Mouse (Mus musculus) hindbrain, embryonic 16.5 days (tissue): Measurements from ENCODE around the gene Nxpe2. TPM values are rescaled to one million over a fixed set of nuclear protein-coding genes. Genes with fewer than 3 reads are reported as not detected.
A peak's percentile ranks its signal among the peaks of the same experiment; 100 is the strongest.
"Not testable (repeated sequence)": the region's sequence is repeated elsewhere in the genome, so short reads cannot be mapped to it uniquely, and the experiment has no call there.

Experiments used
- ATAC-seq: fragments of 200-750 bp; cut with Nextera tagmentation; 2 replicates; pipeline ENCODE4 v1.8.0; 2017; ENCODE audit warnings: moderate TSS enrichment, moderate library complexity
- H3K27ac ChIP-seq: fragments of 300-500 bp; sonication (generic); 2 replicates; pipeline ENCODE4 v1.5.1; 2014; ENCODE audit warnings: low read depth, mild to moderate bottlenecking, control low read depth, low read length, moderate library complexity
- H3K27me3 ChIP-seq: fragments of 300-500 bp; sonication (generic); replicated peaks from 2 replicates; pipeline ENCODE4 v1.6.1; 2014; ENCODE audit warnings: low read length; ENCODE audit not compliant: control insufficient read depth, insufficient read depth
- H3K36me3 ChIP-seq: fragments of 300-500 bp; sonication (generic); 2 replicates; pipeline ENCODE4 v1.6.1; 2014; ENCODE audit warnings: mild to moderate bottlenecking, low read length, moderate library complexity, mixed read lengths; ENCODE audit not compliant: control insufficient read depth, insufficient read depth
- H3K4me1 ChIP-seq: fragments of 300-500 bp; sonication (generic); 2 replicates; pipeline ENCODE4 v1.6.1; 2014; ENCODE audit warnings: low read depth, low read length; ENCODE audit not compliant: control insufficient read depth, insufficient read depth
- H3K4me2 ChIP-seq: fragments of 300-500 bp; sonication (generic); 2 replicates; pipeline ENCODE4 v1.6.1; 2014; ENCODE audit warnings: mild to moderate bottlenecking, low read length, control low read depth, moderate library complexity
- H3K4me3 ChIP-seq: fragments of 300-500 bp; sonication (generic); 2 replicates; pipeline ENCODE4 v1.5.1; 2014; ENCODE audit warnings: mild to moderate bottlenecking, low read length, control low read depth, moderate library complexity
- H3K9ac ChIP-seq: fragments of 300-500 bp; sonication (generic); 2 replicates; pipeline ENCODE4 v1.6.1; 2014; ENCODE audit warnings: low read depth, mild to moderate bottlenecking, control low read depth, low read length, moderate library complexity
- H3K9me3 ChIP-seq: fragments of 300-500 bp; sonication (generic); 2 replicates; pipeline ENCODE4 v1.6.1; 2014; ENCODE audit warnings: mild to moderate bottlenecking, low read length, moderate library complexity; ENCODE audit not compliant: control insufficient read depth
- WGBS: fragments of 180-500 bp; shearing (Covaris S2); extraction: QIAGEN DNeasy Blood & Tissue Kit; methylation state at CpG from one replicate; pipeline ENCODE4 v1.1.7; 2014; 5-methylcytosine and 5-hydroxymethylcytosine counted together
- polyA plus RNA-seq: library from polyadenylated mRNA; unstranded; fragments of >200 nt; fragmentation: Nextera tagmentation; extraction: Ambion mirVana; gene quantifications from 2 replicates; pipeline ENCODE4 v1.2.1, GENCODE M21; 2015

Gene Nxpe2
- polyA plus RNA-seq, 1 experiment from 2014 or later: 0.45 TPM

DNA sequence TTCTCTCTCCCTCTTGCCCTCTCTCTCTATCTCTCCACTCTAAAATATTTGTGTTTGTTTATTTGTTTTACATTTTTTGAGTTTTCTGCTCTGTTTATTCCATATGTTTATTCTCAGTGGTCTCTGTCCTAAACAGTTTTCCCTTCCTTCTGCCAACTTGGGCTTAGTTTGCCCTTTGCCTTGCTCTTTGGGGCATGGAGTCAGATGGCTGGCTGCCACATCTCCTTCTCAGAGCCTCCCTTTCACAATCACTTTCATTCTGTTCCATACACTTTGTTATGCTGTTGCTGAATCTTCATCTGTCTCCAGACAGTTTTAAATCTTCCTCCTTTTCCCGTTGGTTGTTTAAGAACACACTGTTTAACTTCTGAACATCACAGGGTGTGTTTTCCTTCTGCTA is 37.4 kb downstream of the Nxpe2 start:
- Histone ChIP-seq H3K27me3 (no peaks in the 10 kb centered on the region), H3K9me3 (no peaks in the 10 kb centered on the region), H3K36me3 (no peaks in the 10 kb centered on the region), H3K4me3 (no peak overlapping the region), H3K4me2 (no peak overlapping the region), H3K9ac (no peak overlapping the region), H3K4me1 (no peaks in the 10 kb centered on the region), H3K27ac (no peak overlapping the region)
- 67% methylated on average over 1 of the region's 1 CpGs for WGBS
- ATAC-seq: no peak

DNA sequence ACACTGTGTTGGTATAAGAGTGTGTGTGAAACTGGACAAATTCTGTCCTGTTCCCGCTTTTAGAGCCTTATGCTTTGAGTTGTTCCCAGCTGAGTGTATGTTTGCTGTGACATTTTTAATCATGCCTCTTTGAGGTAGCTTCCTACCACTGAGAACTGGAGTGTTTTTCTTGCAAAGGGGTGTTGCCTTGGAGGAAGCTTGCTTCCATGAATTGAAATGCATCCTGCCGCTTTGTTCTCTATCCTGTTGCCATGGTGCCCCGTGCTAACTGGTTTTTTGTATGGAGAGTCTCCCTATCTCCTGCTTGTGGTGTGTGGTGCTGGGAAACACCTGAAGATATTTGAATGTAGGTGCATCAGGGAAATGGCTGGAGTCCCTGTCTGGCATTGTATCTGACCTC is 39.1 kb downstream of the Nxpe2 start:
- Histone ChIP-seq H3K36me3 (no peaks in the 10 kb centered on the region), H3K27me3 (no peaks in the 10 kb centered on the region), H3K4me2 (peak overlapping the region; percentile 18; the same call in 1 of the 2 replicates), H3K9me3 (no peaks in the 10 kb centered on the region), H3K4me1 (no peaks in the 10 kb centered on the region), H3K27ac (no peak overlapping the region), H3K9ac (no peak overlapping the region), H3K4me3 (peak overlapping the region; percentile 2; the same call in 1 of the 2 replicates)
- 10% methylated on average over 3 of the region's 3 CpGs for WGBS
- peak; percentile 42; the same call in 1 of the 2 replicates for ATAC-seq

GRCm38 (mm10) chr9:48311241-48311640 is 42.0 kb downstream of the Nxpe2 start:
- Histone ChIP-seq H3K4me3 (no peak overlapping the region), H3K27me3 (no peaks in the 10 kb centered on the region), H3K36me3 (no peaks in the 10 kb centered on the region), H3K9ac (no peak overlapping the region), H3K9me3 (no peaks in the 10 kb centered on the region), H3K4me2 (no peak overlapping the region), H3K4me1 (no peaks in the 10 kb centered on the region), H3K27ac (no peak overlapping the region)
- no peak for ATAC-seq
- WGBS: 93% methylated on average over 5 of the region's 5 CpGs

- not testable (repeated sequence) for H3K4me2 ChIP-seq, H3K36me3 ChIP-seq, H3K4me1 ChIP-seq, H3K27ac ChIP-seq, H3K4me3 ChIP-seq, H3K9ac ChIP-seq, H3K9me3 ChIP-seq, ATAC-seq, H3K27me3 ChIP-seq
- WGBS: 29% methylated on average over 5 of the region's 5 CpGs
Observed at GRCm38 (mm10) chr9:48303564-48303963, 49.7 kb downstream of the Nxpe2 start.

- no peaks in the 10 kb centered on the region for H3K4me1 ChIP-seq
- no peak overlapping the region for H3K27ac ChIP-seq
- H3K4me2 ChIP-seq: no peak overlapping the region
- WGBS: 91% methylated on average over 7 of the region's 7 CpGs
- no peak for ATAC-seq
- H3K36me3 ChIP-seq: no peaks in the 10 kb centered on the region
- H3K9ac ChIP-seq: no peak overlapping the region
- H3K9me3 ChIP-seq: no peaks in the 10 kb centered on the region
- H3K27me3 ChIP-seq: no peaks in the 10 kb centered on the region
- H3K4me3 ChIP-seq: no peak overlapping the region
Observed at GRCm38 (mm10) chr9:48298983-48299382, 54.3 kb downstream of the Nxpe2 start.

- 63% methylated on average over 2 of the region's 2 CpGs for WGBS
- Histone ChIP-seq H3K9me3 (no peaks in the 10 kb centered on the region), H3K9ac (no peak overlapping the region), H3K27me3 (no peaks in the 10 kb centered on the region), H3K4me2 (no peak overlapping the region), H3K36me3 (no peaks in the 10 kb centered on the region), H3K4me3 (no peak overlapping the region), H3K27ac (no peak overlapping the region), H3K4me1 (no peaks in the 10 kb centered on the region)
- no peak for ATAC-seq
Observed at GRCm38 (mm10) chr9:48294754-48295153, 58.5 kb downstream of the Nxpe2 start.

DNA sequence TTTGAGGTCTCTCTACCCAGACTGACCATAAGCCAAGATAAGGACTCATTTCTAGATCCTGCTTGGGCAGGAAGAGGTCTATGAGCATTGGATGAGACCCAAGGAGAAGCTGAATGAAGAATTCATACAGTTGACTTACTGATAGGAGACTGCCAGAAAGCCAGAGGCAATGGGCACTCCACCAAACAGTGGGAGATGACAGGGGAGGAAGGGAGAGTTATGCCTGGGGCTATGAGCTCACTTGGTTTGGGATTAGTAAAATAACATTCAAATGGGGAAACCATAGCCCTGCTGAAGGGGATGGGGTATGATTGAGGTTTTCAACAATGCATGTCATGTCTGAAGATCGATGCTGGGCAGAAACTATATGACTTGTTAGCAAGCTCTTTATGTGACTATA is 63.0 kb downstream of the Nxpe2 start:
- no peak for ATAC-seq
- Histone ChIP-seq H3K27ac (no peak overlapping the region), H3K27me3 (no peaks in the 10 kb centered on the region), H3K4me2 (no peak overlapping the region), H3K9me3 (no peaks in the 10 kb centered on the region), H3K36me3 (no peaks in the 10 kb centered on the region), H3K9ac (no peak overlapping the region), H3K4me3 (no peak overlapping the region), H3K4me1 (no peaks in the 10 kb centered on the region)
- 96% methylated on average over 1 of the region's 1 CpGs for WGBS

GRCm38 (mm10) chr9:48284221-48284620 is 69.0 kb downstream of the Nxpe2 start:
- no peak for ATAC-seq

DNA sequence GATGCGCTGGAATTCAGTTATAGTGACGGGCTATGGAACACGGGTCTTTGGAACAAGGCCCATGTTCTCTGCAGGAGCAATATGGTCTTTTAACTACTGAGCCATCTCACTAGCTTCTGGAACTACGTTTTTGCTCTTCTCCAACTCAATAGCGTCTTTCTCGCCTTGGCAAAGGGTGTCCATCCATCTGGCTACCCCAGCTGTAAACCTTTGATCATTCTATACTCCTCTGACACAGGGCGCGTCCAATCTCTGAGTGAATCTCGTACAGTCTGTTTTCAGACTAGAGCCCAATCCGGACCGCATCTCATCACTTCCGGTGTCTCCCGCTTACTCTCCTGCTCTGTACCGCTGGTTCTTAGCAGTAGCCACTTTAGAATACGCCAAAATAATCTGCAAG is 76.4 kb downstream of the Nxpe2 start:
- Histone ChIP-seq H3K9me3 (no peaks in the 10 kb centered on the region), H3K4me3 (no peak overlapping the region), H3K9ac (no peak overlapping the region), H3K27ac (no peak overlapping the region), H3K27me3 (no peaks in the 10 kb centered on the region), H3K4me1 (no peaks in the 10 kb centered on the region), H3K36me3 (no peaks in the 10 kb centered on the region), H3K4me2 (no peak overlapping the region)
- no peak for ATAC-seq
- WGBS: 92% methylated on average over 15 of the region's 15 CpGs

More at GRCm38 (mm10) chr9:48284221-48284620, 69.0 kb downstream of the Nxpe2 start:
- Histone ChIP-seq H3K4me2 (no peak overlapping the region), H3K27me3 (no peaks in the 10 kb centered on the region), H3K9me3 (no peaks in the 10 kb centered on the region), H3K4me3 (no peak overlapping the region), H3K9ac (no peak overlapping the region), H3K27ac (no peak overlapping the region), H3K36me3 (no peaks in the 10 kb centered on the region), H3K4me1 (no peaks in the 10 kb centered on the region)
- WGBS: 87% methylated on average over 8 of the region's 8 CpGs
